Mouse (Mus musculus) forebrain, embryonic 13.5 days (tissue): ENCODE measurements around the gene Ndufv3. TPM values are rescaled to one million over a fixed set of nuclear protein-coding genes. Genes with fewer than 3 reads are reported as not detected.

Experiments
- ATAC-seq: fragments of 200-750 bp; cut with Nextera tagmentation; 2 replicates; pipeline ENCODE4 v1.8.0; 2017
- H3K27ac ChIP-seq: fragments of 300-500 bp; sonication (generic); 2 replicates; pipeline ENCODE4 v1.5.1; 2015; ENCODE audit warnings: inconsistent platforms, mild to moderate bottlenecking, moderate library complexity
- H3K27me3 ChIP-seq: fragments of 300-500 bp; sonication (generic); 2 replicates; pipeline ENCODE4 v1.6.1; 2015; ENCODE audit warnings: mild to moderate bottlenecking, inconsistent platforms
- H3K36me3 ChIP-seq: fragments of 300-500 bp; sonication (generic); 2 replicates; pipeline ENCODE4 v1.6.1; 2015; ENCODE audit warnings: mild to moderate bottlenecking, inconsistent platforms; ENCODE audit not compliant: poor library complexity, severe bottlenecking
- H3K4me1 ChIP-seq: fragments of 300-500 bp; sonication (generic); 2 replicates; pipeline ENCODE4 v1.6.1; 2015; ENCODE audit warnings: inconsistent platforms
- H3K4me2 ChIP-seq: fragments of 300-500 bp; sonication (generic); 2 replicates; pipeline ENCODE4 v1.6.1; 2015; ENCODE audit warnings: inconsistent platforms, mild to moderate bottlenecking, moderate library complexity
- H3K4me3 ChIP-seq: fragments of 300-500 bp; sonication (generic); 2 replicates; pipeline ENCODE4 v1.5.1; 2015; ENCODE audit warnings: mild to moderate bottlenecking, inconsistent platforms
- H3K9ac ChIP-seq: fragments of 300-500 bp; sonication (generic); 2 replicates; pipeline ENCODE4 v1.6.1; 2015; ENCODE audit warnings: mild to moderate bottlenecking, inconsistent platforms
- H3K9me3 ChIP-seq: fragments of 300-500 bp; sonication (generic); replicated peaks from 2 replicates; pipeline ENCODE4 v1.6.1; 2016; ENCODE audit warnings: inconsistent platforms
- WGBS: fragments of 180-500 bp; shearing (Covaris S2); methylation state at CpG from one replicate; pipeline ENCODE4 v1.1.7; 2015; 5-methylcytosine and 5-hydroxymethylcytosine counted together
- polyA plus RNA-seq: library from polyadenylated mRNA; unstranded; fragments of >200 nt; fragmentation: Nextera tagmentation; extraction: Ambion mirVana; gene quantifications from 2 replicates; pipeline ENCODE4 v1.2.1, GENCODE M21; 2015

Ndufv3 gene
- polyA plus RNA-seq, 1 experiment from 2014 or later = 354 TPM

DNA sequence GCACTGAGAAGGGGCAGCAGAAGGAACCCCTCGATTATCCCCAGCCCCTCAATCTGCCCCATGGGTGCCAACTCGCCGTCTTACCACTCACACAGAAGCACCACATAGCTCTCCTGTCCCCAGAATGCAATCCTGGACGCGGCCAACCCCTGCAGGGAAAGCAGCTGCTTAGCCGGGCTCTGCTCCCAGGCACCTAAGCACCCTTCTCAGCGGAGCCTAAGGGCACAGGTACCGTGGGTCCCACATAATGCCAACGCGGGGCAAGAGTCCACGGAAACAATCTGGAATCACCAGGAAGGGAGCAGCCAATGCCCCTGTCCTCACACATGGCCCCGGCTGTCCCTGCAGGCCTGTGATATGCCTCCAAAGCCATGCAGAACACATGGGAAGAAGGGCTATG is 20.2 kb upstream of the Ndufv3 start:
- ATAC-seq = no peak
- H3K4me1 ChIP-seq = peaks cover 3% of the 10 kb centered on the region
- no peak overlapping the region for H3K27ac ChIP-seq
- H3K9me3 ChIP-seq = no peaks in the 10 kb centered on the region
- no peak overlapping the region for H3K9ac ChIP-seq
- 94% methylated on average over 12 of the region's 12 CpGs for WGBS
- peaks cover 96% of the 10 kb centered on the region for H3K36me3 ChIP-seq
- no peak overlapping the region for H3K4me2 ChIP-seq
- H3K4me3 ChIP-seq = no peak overlapping the region
- no peaks in the 10 kb centered on the region for H3K27me3 ChIP-seq

DNA sequence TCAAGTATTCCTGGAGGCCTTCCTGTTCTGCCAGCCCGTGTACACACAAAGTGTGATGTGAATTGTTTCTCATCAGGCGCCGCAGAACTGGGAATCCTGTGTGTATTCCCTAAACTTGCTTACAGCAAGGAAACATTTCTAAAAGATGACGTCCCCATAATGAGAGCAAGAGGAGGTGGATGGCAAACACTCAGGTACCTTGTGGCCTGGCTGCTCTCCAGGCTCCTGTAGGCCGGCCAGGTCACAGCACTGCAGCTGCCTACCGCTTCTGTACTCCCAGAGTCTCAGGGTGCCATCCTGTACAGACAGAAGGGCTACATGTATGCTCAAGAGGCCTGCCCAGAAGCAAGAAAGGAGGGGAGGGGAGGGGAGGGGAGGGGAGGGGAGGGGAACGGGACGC is 19.5 kb upstream of the Ndufv3 start:
- no peaks in the 10 kb centered on the region for H3K9me3 ChIP-seq
- H3K4me3 ChIP-seq = no peak overlapping the region
- H3K4me1 ChIP-seq = peaks cover 10% of the 10 kb centered on the region
- peaks cover 97% of the 10 kb centered on the region for H3K36me3 ChIP-seq
- WGBS = 92% methylated on average over 8 of the region's 8 CpGs
- H3K27me3 ChIP-seq = no peaks in the 10 kb centered on the region
- H3K27ac ChIP-seq = no peak overlapping the region
- no peak overlapping the region for H3K9ac ChIP-seq
- no peak overlapping the region for H3K4me2 ChIP-seq
- ATAC-seq = no peak

DNA sequence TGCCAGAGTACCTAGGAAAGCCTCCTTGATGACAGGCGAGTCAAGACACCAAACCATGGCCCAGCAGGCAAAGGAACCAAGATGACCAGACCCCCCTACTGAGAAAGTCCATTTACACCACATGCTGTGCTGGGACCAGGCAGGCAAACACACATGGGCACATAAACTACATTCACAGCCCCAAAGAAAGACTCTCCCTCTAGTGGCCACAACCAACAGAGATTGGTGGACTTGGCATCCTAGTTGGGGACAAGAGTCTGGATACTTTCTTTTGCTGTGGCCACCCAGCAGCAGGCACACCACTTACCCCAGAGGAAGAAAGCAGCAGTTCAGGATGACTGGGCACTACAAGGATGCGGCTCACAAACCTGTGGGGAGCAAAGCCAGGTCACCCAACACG is 19.0 kb upstream of the Ndufv3 start:
- Histone ChIP-seq H3K4me1 (peaks cover 10% of the 10 kb centered on the region), H3K27me3 (no peaks in the 10 kb centered on the region), H3K9me3 (no peaks in the 10 kb centered on the region), H3K9ac (no peak overlapping the region), H3K36me3 (peaks cover 97% of the 10 kb centered on the region), H3K4me2 (no peak overlapping the region), H3K27ac (no peak overlapping the region), H3K4me3 (no peak overlapping the region)
- no peak for ATAC-seq
- 80% methylated on average over 3 of the region's 3 CpGs for WGBS

DNA sequence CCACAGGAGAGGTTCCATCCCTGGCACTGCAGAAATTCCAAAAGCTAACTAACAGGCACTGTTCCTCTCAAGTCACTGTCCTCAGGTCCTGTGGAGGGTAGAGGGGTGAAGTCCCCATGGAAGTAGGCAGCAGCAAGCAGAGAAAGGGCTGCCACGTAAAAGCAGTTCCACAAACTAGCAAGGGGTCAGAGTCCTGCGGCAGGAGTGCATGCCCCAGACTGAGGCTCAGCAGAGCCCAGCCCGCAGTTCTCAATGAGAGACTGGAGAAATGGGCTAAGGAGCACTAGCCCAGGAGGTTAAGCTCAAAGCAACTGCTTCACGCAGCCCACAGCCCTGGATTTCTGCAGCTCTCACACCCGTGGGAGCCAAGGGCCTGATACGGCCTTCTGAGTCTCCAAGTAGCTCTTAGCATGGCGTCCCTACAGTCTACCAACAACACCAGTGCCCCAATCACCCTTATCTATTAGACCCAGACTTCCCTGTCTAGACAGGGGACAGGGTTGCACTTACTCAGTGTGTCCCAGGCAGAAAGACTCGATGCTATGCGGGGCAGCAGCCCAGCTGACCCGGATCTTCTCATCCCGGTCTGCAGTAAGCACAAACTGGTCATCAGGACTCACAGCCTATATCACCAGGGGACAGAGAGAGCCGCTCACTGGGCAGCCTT is 17.5 kb upstream of the Ndufv3 start:
- H3K4me3 ChIP-seq = no peak overlapping the region
- H3K4me1 ChIP-seq = peaks cover 10% of the 10 kb centered on the region
- H3K9ac ChIP-seq = no peak overlapping the region
- H3K9me3 ChIP-seq = no peaks in the 10 kb centered on the region
- WGBS = 92% methylated on average over 12 of the region's 12 CpGs
- H3K4me2 ChIP-seq = no peak overlapping the region
- no peaks in the 10 kb centered on the region for H3K27me3 ChIP-seq
- no peak overlapping the region for H3K27ac ChIP-seq
- H3K36me3 ChIP-seq = peaks cover 95% of the 10 kb centered on the region
- ATAC-seq = no peak

DNA sequence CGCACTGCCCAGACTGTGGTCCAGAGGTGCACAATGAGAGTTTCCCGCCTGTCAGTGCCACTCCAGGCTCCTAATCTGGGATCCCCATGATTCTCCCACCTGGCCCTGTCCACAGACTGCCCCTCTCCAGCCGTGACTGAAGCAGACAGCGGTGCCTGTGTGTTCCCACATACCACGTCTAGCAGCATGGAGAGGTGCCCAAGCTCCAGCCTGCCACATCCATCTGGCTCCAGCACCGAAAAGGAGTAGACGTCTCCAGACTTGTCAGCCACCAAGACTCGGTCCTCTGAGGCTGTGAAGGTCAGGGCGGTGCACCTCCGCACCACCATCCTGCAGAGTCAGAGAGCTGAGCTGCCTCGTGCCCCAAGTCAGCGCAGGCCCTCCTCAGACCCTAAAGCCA is 16.6 kb upstream of the Ndufv3 start:
- no peak for ATAC-seq
- Histone ChIP-seq H3K9me3 (no peaks in the 10 kb centered on the region), H3K4me1 (peaks cover 10% of the 10 kb centered on the region), H3K4me3 (no peak overlapping the region), H3K9ac (no peak overlapping the region), H3K27ac (no peak overlapping the region), H3K36me3 (peaks cover 95% of the 10 kb centered on the region), H3K4me2 (no peak overlapping the region), H3K27me3 (no peaks in the 10 kb centered on the region)
- WGBS = 93% methylated on average over 12 of the region's 12 CpGs

DNA sequence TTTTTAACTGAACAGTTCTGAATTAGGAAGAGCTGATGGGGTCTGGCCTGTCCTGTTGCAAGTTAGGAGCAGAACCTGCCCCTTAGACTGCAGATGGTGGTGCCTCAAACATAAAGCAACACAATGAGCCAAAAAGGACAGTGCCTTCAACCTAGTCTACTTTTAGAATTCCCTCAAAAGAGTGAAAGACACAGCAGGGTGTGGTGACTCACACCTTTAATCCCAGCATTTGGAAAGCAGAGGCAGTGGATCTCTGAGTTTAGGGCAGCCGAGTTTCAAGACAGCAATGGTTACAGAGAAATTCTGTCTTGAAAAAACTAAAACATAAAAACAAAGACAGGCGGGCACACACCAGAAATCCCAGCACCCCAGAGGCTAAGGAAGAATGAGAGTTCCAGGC is 16.0 kb upstream of the Ndufv3 start:
- Histone ChIP-seq H3K4me2 (no peak overlapping the region), H3K9me3 (no peaks in the 10 kb centered on the region), H3K9ac (no peak overlapping the region), H3K27ac (no peak overlapping the region), H3K36me3 (peaks cover 95% of the 10 kb centered on the region), H3K4me3 (no peak overlapping the region), H3K4me1 (peaks cover 10% of the 10 kb centered on the region), H3K27me3 (no peaks in the 10 kb centered on the region)
- WGBS = 65% methylated on average over 2 of the region's 2 CpGs
- ATAC-seq = no peak

DNA sequence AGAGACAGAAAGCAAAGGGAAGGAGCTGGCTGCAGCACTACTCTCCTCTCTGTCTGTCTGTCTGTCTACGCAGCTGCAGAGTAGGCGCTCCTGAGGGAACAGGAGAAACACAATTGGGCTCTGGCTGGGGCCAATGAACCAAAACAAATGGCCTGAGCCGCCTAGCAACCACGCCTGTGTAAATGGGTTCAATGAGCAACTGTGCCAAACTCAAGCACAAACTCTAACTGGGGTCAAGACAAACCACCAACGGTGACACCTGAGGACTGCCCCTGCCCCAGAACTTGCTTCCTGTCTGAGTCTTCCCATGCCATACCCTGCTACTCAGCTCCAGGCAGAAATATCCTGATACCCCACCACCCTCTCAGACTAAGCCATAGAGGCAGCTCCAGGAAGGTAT is 14.9 kb upstream of the Ndufv3 start:
- H3K36me3 ChIP-seq = peaks cover 94% of the 10 kb centered on the region

DNA sequence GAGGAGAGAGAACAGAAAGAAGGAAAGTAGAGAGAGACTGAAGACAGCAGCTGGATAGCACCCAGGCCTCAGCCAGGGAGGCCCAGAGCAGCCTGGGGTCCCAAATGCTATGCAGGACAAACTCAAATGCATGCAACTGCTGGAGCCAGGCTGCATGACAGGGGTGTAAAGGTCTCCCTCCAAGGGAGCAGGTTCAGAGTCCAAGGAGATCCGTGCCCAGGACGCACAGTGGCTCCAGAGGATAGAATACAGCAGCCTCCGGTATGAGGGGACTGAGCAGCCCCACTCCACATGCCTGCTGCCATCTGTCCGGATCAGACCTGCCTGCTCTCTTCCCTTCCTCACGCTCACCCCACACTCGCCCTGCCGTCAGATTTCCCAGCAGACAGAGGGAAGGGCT is 13.6 kb upstream of the Ndufv3 start:
- H3K4me1 ChIP-seq = peaks cover 13% of the 10 kb centered on the region
- no peaks in the 10 kb centered on the region for H3K27me3 ChIP-seq
- H3K27ac ChIP-seq = no peak overlapping the region
- H3K4me3 ChIP-seq = no peak overlapping the region
- WGBS = 92% methylated on average over 7 of the region's 7 CpGs
- peaks cover 82% of the 10 kb centered on the region for H3K36me3 ChIP-seq
- no peaks in the 10 kb centered on the region for H3K9me3 ChIP-seq
- H3K9ac ChIP-seq = no peak overlapping the region
- no peak overlapping the region for H3K4me2 ChIP-seq
- ATAC-seq = no peak

More for the DNA sequence above, 14.9 kb upstream of the Ndufv3 start:
- Histone ChIP-seq H3K4me1 (peaks cover 10% of the 10 kb centered on the region), H3K27ac (no peak overlapping the region), H3K4me2 (no peak overlapping the region), H3K27me3 (no peaks in the 10 kb centered on the region), H3K9me3 (no peaks in the 10 kb centered on the region), H3K9ac (no peak overlapping the region), H3K4me3 (no peak overlapping the region)
- no peak for ATAC-seq
- WGBS = 29% methylated on average over 5 of the region's 5 CpGs

DNA sequence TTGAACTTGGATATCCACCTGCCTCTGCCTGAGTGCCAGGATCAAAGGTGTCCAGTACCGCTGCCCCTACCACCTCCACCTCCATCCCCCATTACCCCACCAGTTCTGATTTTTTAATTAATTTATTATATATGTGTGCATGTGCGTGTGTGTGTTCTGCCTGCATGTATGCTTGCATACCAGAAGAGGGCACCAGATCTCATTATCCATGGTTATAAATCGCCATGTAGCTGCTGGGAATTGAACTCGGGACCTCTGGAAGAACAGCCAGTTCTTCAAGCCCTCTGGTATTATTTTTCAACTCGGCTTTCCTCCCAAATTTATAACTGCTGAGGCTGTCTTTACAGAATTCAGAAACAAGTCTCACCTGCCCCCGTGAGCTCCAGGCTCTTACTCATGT is 9.0 kb upstream of the Ndufv3 start:
- Histone ChIP-seq H3K4me1 (peaks cover 10% of the 10 kb centered on the region), H3K27ac (no peak overlapping the region), H3K9me3 (no peaks in the 10 kb centered on the region), H3K4me2 (peak overlapping the region; percentile 86), H3K9ac (no peak overlapping the region), H3K4me3 (peak overlapping the region; percentile 81), H3K36me3 (peaks cover 39% of the 10 kb centered on the region), H3K27me3 (no peaks in the 10 kb centered on the region)
- ATAC-seq = no peak
- 94% methylated on average over 6 of the region's 6 CpGs for WGBS

DNA sequence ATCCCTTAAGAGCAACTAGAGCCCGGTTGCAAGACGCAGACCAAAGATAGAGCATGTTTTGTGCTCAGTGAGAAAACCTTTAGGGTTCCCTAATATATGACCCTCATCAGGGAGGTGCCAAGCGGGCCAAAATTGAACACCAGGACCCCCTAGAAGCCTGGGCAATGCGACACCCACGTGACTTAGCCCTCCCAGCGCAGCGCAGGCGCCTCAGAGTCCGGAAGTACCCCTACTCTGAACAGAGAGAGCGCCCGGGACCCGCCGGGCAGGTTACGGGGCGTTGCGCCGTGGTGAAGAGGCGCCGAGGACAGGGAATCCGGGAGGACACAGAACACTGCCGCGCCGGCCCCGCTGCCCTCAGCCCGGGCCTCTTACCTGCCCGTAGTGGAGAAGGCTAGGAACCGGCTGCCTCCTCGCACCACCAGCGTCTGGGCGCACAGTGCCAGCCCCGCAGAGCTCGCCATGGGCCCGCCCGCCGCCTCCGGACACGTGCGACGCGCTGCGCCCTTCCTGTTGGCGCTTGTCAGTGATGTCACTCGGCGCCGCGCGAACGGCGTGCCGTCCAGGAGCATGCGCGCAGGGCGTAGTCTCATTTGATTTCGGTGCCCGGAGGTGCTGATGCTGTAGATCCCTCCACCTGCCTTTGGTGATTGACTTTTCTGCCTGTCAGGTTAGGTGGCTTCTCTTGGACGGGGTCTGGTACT is 8.0 kb upstream of the Ndufv3 start:
- H3K4me3 ChIP-seq = peak overlapping the region; percentile 81
- peak overlapping the region; percentile 78 for H3K27ac ChIP-seq
- peaks cover 10% of the 10 kb centered on the region for H3K4me1 ChIP-seq
- H3K9me3 ChIP-seq = no peaks in the 10 kb centered on the region
- H3K9ac ChIP-seq = peak overlapping the region; percentile 79
- ATAC-seq = peak; percentile 97
- WGBS = under 1% methylated on average over 56 of the region's 56 CpGs
- H3K4me2 ChIP-seq = peak overlapping the region; percentile 86
- peaks cover 30% of the 10 kb centered on the region for H3K36me3 ChIP-seq
- no peaks in the 10 kb centered on the region for H3K27me3 ChIP-seq

DNA sequence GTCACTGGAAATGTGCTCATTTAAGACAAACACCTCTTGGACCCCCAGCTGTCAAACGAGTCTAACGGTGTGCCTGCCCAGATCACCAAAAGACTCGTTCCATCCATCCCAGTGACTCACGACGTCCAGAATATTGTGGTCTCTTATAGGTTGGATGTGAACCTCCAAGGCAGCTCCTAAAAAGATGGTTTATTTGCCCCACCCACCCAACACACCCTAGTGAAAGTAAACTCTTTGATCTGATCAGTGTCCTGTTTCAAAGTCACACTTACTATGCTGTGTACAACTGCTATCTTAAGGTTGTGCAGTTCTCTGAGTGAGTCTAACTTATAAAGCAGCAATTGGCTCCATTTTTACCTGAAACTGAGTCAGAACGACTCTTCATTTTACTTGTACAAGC is 7.3 kb upstream of the Ndufv3 start:
- peak; percentile 22; the same call in 1 of the 2 replicates for ATAC-seq
- peaks cover 24% of the 10 kb centered on the region for H3K36me3 ChIP-seq
- 23% methylated on average over 6 of the region's 6 CpGs for WGBS

DNA sequence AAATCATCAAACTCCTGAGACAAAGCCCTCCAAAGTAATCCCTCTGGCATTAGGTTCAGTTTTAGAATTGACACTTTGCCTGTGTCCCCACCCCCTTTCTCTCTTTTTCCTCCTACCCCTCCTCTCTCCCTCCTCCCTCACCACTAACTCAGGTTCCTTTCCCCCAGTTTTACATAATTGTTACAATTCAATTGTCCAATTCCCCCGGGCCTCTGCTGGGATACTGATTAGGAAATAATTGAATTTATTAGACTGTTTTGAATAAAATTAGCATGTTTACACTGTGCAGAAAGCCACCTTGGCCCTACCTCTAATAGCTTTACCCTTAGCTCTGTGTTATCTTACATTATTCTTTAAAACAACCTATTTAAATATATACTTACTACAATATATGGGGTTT is 5.2 kb upstream of the Ndufv3 start:
- H3K9me3 ChIP-seq = no peaks in the 10 kb centered on the region

More for the DNA sequence above, 7.3 kb upstream of the Ndufv3 start:
- Histone ChIP-seq H3K27ac (peak overlapping the region; percentile 78), H3K4me1 (peaks cover 10% of the 10 kb centered on the region), H3K27me3 (no peaks in the 10 kb centered on the region), H3K9me3 (no peaks in the 10 kb centered on the region), H3K9ac (peak overlapping the region; percentile 79), H3K4me2 (peak overlapping the region; percentile 86), H3K4me3 (peak overlapping the region; percentile 81)

More for the DNA sequence above, 5.2 kb upstream of the Ndufv3 start:
- Histone ChIP-seq H3K4me3 (no peak overlapping the region), H3K27ac (no peak overlapping the region), H3K36me3 (peaks cover 3% of the 10 kb centered on the region; the same call in 1 of the 2 replicates), H3K4me1 (peaks cover 10% of the 10 kb centered on the region), H3K27me3 (no peaks in the 10 kb centered on the region), H3K4me2 (no peak overlapping the region), H3K9ac (no peak overlapping the region)
- ATAC-seq = no peak
- WGBS = 59% methylated on average over 1 of the region's 1 CpGs
